Mouse (Mus musculus): ENCODE measurements at regions not wholly inside any gene's neighbourhood (a gene's known extent, or its start where the extent isn't known, plus 50 kb on each side); places are given as distances from the start of the nearest gene placed in this dataset.
"Not testable (repeated sequence)": the region's sequence is repeated elsewhere in the genome, so short reads cannot be mapped to it uniquely, and the experiment has no call there.

DNA sequence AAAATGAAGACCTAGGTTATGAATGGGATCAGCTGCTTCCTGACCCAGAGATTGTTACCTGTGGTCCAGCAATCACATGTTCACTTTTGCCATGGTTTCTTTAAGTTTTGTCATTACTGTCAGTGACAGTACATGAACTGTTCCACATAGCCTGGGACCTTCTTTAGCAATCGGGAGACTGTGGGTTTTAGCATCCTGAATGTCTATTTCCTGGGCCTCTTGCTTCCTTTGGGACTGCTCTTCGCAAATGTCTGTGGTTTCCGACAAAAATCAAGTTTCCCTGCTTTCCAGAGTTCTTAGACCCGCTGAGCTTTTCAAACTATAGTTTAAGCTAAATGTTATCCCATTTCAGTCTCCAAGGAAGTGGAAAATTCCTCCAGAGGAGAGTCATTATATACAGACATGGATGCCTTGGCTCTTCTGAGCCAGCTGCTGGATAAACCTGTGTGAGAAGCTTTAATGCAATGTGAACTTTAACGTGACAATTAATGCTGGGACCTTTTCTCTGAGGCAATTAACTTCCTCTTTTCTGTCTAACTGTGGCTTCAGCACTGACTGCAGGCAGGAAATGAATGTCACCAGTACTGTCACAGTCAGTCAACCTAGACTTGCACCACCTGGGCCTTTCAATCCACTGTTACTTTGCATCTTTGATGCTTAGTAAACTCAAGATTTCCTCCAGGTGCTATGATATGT, 847.0 kb downstream of the Ets1 start:
- no peak for DNase-seq

DNA sequence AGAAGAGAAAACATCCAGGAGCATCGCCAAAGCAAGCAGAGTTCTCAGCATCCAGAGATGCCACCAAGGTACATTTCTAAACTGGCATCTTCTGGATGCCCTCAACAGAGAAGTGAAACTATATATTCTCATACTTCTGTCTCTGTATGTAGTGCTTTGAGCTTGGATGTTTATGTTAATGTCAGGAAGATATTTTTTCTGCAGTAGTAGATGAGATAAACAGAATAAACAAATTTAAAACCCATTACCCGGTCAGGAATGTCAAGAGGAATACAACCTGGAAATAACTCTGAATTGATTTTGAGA, 847.5 kb downstream of the Ets1 start:
- no peak for DNase-seq

DNA sequence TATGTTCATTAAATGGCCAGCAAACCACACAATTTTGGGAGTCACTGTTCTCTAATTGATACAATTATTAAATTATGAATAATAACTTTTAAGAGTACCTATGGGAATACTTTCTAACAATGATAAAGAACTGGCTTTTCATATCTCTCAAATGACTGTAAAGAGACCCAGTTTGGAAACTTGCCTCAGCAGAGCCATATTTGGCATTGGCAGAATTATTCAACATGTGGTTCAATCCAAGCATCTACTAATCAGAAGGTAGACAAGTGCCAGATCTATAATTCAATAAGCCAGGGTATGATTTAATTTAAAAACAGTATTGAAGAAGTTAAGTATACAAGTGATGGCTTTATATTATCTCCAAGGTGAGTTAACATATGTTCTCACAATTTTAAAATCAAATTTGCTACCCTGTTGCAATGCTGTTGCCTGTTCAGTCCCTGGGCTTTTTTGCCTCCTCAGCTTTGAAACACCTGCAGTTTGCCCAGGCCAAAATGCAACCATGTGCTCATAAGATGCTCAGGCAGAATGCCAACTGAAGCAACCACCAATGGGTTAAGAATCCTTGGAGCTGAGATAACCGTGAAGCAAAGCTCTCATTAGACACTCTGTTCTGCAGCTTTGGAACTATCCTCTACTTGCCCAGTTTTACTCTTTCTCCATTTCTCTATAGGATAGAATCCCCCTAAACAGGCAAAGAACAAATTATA, 897.2 kb downstream of the Ets1 start:
- no peak for DNase-seq

DNA sequence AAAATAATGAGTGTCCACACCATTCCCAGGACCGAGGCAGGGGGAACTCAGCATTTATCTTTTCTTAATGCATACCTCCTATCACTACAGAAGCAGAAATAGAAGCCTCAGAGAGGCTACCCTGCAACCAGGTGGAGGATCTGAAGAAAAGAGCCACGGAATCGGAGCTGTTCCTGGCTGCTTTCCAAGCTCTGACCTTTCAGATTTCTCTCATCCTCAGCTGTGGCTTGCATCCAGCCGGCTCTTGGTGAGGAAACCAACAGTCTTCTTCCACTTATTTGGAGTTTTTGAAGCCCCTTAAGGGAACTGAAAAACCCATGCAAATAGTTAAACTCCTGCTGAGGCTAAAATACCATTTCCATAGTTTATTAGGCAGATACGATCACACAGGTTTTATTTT, 907.3 kb downstream of the Ets1 start:
- DNase-seq, result no peak

DNA sequence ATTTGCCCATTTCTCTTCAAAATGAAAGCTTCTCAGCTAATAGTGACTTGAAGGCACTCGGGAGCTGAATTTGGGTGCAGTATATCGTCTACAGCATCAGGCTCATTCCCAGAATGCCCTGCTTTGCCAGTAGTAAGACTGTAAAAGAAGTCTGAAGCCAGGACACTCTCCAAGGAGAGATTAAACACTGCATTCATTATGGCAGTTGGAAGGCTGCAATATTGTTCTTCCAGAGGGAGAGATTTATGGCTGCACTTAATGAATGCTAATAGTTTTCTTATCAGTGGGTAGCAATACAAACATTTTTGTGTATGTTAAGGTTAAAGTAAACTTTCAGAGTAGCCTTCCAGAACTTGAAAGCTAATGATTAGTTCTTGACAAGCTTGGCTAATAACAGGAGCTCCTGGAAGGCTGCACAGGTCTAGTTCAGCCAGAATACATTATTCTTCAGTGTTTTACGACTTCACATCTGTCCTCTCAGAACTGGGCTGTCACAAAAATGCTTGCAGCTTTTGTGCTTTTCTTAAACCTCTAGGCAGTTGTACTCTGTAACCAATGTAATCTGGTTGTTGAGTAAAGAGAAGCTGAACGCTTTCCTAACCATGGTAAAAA, 910.2 kb downstream of the Ets1 start:
- DNase-seq, result no peak

DNA sequence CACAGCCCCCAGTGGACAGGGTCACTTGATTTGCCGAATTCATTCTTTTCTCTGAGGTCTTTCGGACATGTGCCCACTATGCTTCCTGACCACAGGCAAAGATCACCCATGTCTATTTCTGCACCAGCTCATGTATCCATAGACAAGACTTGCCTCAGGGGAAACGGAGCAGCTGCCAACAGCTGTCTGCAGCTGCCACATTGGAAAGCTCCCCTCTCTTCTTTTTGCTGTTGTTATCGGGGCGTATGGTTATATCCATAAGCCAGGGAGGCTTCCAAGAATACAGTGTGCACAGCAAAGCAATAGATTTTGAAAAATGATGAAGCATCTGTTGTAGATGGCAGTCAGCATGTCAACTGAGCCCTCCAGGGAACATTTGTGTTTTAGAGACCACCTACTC, 913.4 kb downstream of the Ets1 start:
- no peak for DNase-seq

DNA sequence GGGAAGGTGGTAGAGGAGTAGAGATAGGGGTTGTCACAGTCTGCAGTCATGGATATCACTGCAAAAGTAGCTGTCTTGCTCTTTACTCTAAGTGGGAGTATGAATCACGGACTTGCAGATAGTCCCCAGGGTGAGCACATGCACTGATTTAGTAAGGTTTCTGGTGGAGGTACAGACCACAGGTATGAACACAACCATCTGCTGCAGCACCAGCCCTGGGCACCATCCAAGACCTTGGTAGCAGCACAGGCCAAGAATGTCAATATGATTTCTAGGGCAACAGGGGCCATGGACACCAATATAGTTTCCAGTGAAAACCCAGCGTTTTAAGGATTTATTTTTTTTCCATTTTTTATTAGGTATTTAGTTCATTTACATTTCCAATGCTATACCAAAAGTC, 913.7 kb upstream of the Kirrel3 start:
- DNase-seq, result no peak

DNA sequence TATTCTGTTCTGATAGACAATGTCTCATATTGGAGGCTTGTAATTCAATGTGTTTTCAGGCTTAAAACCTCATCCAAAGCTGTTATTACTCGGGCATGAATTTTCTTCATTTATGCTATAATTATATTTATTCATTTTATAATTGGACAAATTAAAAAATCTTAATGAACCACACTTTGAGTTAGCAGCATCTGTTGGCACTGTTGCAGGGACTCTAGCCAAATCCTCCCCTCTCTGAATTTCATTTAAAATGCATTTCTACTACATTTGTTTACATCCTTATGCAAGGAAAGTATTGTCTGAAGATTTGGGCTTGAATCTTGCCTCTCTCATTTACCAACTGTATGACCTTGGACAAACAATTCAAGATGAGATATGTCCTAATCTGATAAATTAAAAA, 874.2 kb upstream of the Kirrel3 start:
- DNase-seq, result no peak

DNA sequence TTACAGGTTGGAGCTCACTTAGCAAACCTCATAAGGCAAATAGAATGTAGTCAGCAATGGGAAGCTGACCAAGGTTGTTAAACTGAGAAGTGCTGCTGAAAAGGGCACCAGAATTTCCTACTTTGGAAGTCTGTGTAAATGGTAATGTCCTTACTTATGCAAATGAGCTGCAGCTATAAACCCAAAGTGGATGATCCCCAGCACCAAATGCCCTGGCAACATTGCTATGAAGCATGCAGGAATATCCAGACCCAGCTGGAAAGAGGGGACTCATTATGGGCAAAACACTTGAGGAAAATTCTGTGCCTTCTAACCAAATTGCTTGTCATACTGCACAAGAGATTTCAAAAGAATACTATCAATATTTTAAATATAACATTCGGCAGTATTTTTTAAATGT, 861.3 kb upstream of the Kirrel3 start:
- no peak for DNase-seq

DNA sequence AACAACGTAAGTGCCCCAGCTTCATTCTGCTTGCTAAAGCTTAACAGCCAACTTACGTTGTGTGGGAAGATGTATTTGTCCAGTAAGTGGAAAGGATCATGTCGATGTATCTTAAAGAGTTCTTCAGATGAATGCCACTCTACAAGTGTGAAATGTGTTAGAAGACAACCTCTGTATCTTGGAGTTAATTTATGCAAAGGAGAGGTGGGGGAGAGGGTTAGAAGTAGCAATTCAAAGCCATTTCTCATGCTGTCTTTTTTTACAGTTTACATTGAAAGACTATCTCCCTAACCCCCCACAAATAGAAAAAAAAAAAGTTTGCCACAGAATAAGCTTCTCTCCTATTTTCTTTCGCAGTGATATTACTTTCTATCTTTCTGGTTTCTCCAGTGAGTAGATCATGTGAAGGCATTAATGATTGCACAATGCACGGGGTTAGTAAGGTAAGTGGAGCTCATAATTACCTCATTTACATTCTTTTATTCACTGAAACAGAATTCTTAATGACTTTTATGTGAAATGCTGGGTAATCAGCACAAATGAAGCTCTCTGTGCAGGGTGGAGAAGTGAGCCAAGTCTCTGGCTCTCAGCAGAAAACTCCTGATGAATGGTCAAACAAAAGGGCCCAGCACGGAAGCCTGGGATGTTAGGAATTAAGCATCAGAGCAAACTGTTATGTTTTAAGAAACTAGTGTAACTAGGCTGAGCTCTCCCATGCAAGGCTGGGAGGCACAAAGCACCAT, 855.8 kb upstream of the Kirrel3 start:
- no peak for DNase-seq

DNA sequence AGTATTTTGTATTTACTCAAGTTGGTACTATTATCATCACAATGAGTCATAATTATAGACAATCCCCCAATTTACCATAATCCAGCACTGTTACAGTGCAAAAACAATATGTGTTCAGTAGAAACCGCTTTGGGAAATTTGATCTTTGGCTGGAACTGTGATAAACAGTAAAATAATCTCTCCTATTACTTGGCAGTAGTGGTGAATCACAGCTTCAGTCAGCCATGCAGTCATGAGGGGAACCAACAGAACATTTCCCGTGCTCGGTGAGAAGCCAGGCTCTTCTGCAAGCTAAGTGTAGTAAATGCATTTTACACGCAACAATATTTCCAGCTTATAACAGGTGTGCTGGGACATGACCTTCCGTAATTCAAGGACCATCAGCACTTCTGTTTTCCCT, 822.7 kb upstream of the Kirrel3 start:
- no peak for DNase-seq

DNA sequence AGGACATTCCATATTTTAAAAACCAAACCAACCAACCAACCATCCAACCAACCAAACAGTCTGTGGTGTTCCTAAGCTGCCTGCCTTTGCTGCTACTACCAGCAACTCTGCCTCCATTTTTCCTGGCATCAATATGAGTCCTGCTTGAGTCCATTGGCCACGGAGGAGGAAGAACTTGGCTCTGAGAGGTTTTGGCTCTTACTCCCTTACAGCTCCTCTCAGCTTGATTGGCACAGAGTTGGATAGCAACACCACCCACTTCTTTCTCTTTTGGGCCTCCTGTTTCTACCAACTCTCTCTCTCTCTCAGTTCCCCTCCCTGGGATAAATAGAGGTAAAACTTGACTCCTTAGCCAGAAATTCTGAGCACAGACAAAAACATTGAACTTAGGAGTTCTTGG, 804.6 kb upstream of the Kirrel3 start:
- DNase-seq, result no peak

DNA sequence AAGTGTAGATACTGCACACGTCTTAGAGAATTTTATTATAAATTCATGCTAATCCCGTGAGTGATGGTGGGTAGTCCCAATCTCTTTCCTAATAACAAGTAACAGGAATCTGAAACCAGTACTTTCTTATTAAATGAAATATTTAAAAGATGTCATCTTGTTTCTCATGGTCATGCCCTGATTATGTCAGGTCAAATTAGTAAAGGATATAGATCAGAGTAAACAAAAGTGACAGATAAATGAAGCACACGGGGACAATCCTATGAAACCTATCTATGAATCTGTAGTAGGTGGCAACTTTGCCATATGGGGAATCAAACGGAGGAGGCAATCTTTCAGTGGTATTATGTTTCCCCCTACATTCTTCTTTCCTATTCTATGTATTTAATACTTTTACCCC, 794.0 kb upstream of the Kirrel3 start:
- no peak for DNase-seq

DNA sequence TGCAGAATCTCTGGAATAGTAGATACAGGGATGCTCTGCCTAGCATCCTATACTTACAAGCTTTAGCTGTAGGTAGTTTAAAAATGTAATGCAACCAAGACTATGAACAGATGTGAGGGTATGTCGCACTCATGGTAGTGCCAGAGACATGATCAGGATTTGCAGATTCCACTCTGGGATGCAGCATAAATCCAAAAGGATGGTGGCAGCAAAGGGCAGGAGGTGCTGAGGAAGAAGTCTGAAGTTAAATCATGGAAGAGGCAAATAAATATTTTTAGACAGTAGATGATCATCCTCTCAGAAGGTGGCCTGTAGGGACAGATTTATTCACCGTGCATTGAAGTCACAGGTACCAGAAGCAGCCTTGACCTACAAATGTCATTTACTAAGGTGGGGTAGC, 768.1 kb upstream of the Kirrel3 start:
- no peak for DNase-seq

DNA sequence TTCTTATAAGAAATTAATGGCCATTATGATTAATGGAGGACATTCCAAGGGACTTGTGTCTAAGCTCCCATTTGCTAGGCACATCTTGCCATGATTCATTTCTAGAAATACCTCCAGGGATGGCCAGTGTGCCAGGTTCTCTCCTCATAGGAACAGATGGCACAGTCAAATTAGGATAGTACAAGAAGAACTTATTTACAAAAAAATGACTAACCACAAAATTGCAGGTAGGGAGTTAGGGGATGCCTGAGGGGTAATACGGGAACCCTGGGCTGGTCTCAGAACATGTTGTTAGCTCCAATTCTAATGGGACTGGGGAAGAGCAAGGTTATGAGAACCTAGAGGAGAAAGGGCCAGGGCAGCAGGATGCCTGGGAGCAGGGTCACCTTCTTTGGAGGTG, 760.9 kb upstream of the Kirrel3 start:
- DNase-seq, result no peak

DNA sequence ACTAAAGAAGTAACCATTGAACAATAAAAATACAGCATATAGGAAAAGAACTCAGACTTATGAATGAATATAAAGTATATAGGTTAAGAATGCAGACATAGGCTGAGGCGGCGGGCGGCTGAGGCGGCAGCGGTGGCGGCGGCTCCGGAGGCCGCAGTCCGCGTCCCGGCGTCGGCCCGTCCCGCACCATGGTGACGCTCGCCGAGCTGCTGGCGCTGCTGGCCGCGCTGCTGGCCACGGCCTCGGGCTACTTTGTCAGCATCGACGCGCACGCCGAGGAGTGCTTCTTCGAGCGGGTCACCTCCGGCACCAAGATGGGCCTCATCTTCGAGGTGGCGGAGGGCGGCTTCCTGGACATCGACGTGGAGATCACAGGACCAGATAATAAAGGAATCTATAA, 757.6 kb upstream of the Kirrel3 start:
- DNase-seq, result not testable (repeated sequence)

DNA sequence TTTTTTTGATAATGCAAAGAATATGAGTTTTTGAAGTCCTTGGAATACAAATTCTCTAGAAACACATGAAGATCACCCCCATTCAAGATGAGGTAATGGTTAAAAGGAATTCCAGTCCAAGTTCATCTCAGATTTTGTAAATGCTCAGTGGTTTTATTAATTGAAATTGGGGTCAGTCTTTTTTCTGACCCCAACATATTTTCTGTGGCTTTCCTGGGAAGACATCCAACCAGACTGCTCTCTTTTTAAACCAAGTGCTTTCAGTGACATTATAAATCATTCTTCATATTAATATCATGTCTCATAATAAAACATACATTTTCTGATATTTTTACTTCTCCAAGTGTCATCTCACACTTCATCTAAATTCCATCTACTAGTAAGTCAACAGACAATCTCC, 725.0 kb upstream of the Kirrel3 start:
- no peak for DNase-seq

DNA sequence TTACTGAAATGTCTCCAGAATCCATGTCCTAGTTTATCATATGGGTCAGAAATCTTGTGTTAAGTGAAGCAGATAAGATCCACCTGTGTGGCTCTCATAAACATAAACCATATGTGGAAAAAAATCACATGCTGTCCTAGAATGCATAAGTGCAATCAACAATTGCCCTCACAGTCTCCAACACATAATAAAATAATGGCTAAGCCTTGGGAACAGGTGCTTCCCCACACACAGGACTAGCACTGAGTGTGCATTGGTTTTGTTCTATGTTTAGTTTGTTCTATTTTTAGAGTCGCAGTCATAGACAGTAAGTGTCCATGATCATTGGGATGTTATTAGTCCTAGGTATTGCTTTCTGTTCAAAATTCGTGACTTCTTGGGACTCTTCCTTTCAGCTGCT, 719.5 kb upstream of the Kirrel3 start:
- DNase-seq, result no peak

DNA sequence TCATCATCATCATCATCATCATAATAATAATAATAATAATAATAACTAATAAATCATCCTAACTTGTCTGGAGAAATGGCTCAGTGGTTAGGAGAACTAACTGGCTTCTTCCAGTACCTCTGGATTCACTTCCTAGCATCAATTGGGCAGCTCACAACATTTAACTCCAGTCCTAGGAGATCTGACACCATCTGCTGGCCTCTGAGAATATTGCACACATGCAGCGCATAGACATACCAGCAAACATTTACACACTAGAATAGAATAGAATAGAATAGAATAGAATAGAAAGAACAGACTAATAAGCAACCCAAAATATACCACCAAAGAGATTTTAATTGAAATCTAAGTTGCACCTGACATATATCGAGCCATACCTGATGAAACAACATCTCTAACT, 715.9 kb upstream of the Kirrel3 start:
- no peak for DNase-seq

DNA sequence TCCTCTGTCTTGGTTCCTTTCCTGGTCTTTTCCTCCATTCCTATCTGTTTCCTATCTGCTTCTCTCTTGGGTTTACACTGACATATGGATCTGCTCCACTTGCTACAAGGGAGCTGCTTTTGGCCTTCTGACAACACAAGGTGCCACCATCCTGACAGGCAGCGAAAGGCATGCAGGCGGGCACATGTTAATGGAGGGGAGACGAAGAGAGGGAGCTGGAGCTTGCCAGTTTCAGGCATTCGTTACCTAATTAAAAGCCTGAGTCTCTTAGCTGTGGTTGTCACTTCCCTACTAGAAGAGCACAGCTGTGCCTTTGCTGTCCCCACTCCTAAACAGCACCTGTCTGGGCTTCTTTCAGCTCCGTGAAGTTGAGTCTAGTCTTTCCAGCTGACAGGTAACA, 711.5 kb upstream of the Kirrel3 start:
- no peak for DNase-seq

DNA sequence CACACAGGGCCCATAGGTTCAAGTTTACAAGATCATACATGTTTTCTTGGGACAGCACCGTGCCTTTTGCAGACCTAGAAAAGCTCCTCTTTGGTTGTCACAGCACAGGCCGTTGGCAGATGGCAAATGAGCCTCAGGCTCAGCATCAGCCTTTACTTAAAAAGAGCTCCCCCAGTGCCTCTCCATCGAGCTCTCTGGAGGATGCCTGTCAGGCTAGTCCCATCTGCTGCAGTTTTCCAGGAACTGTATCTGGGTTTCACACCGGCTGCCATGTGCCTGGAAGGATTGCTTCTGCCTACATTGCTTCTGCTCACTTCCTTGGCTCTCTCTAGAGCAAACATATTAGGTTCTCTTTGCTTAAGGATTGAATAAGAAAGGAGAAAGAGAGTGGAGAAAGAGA, 695.1 kb upstream of the Kirrel3 start:
- no peak for DNase-seq

DNA sequence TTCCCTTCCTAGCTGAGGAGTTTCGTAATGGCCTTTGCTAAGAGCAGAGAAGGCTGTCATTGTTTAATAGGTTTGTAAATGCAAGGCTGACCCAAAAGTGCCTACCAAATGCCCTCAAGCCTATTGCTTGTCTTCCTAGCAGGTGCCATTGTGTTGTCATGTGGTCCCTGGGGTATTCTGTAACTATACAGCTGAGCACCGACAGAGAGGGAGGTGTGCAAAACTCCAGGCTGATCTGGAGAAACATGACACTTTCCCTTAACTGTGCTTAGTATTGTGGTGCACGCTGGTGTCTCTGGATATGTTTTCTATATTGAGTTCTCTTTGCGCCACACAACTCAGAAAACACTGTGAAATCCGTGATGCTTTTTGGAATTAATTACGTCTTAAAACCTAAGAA, 685.4 kb upstream of the Kirrel3 start:
- no peak for DNase-seq

DNA sequence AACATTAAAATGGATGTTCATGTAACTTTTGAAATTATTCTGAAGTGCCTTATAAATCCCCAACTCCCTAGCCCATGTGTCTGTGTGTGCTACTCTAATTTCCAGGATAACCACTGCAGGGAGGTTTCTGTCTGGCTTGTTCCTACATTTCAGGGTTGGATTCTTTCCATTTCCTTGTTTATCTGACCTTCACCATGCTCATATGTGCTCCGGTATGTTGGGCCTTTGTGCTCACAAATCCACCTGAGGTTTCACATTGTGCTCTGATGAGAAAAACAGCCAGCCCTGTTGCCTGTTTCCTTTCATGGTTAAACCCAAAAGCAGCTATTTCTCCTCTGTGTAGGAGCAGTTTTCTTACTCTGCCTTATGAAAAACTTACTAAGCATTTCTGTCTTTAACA, 684.9 kb upstream of the Kirrel3 start:
- no peak for DNase-seq
